Mouse (Mus musculus) T-helper 2 cell (primary cell): Measurements from ENCODE around the gene P4ha1.

Experiments
- in situ Hi-C: fragments of 300-600 bp; cut with MboI, MseI; formaldehyde crosslinking; loops from one replicate; pipeline ENCODE4 v1.15.1; 2025; ENCODE audit warnings: high pct_unique_total_duplicates

The P4ha1 gene

DNA sequence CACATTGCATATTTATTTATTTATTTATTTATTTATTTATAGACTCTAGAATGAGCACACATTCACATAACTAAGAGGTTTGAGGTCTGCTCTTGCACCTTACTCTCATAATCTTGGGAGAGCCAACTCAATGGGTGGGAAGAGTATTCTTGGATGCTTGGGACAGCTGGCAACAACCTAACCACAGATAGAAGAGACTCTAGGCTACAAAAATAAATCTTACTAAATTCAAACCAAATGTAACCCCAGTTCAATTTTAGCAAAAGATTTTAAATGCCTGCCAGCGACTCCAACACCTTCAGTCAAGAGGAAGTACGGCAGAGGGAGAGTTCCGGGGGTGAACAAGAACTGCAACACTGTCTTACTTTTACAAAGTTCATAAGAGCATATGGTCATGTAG is 2.0 kb upstream of the P4ha1 start:
- in situ Hi-C loops, result loop anchor here (5.0 kb wide), 1 partner anchor 99 kb away; the partner anchor contains the start of genes Sept10 and Sowahc

- in situ Hi-C loops, result loop anchor here (5.0 kb wide), 1 partner anchor 100 kb away; the partner anchor contains the start of genes Sept10 and Sowahc
Observed at GRCm38 (mm10) chr10:59322271-59322670, 825 bp upstream of the P4ha1 start.

- in situ Hi-C loops, result loop anchor here (5.0 kb wide), 1 partner anchor 101 kb away; the partner anchor contains the start of genes Sept10 and Sowahc
Observed at GRCm38 (mm10) chr10:59323488-59324161, 529 bp downstream of the P4ha1 start.

DNA sequence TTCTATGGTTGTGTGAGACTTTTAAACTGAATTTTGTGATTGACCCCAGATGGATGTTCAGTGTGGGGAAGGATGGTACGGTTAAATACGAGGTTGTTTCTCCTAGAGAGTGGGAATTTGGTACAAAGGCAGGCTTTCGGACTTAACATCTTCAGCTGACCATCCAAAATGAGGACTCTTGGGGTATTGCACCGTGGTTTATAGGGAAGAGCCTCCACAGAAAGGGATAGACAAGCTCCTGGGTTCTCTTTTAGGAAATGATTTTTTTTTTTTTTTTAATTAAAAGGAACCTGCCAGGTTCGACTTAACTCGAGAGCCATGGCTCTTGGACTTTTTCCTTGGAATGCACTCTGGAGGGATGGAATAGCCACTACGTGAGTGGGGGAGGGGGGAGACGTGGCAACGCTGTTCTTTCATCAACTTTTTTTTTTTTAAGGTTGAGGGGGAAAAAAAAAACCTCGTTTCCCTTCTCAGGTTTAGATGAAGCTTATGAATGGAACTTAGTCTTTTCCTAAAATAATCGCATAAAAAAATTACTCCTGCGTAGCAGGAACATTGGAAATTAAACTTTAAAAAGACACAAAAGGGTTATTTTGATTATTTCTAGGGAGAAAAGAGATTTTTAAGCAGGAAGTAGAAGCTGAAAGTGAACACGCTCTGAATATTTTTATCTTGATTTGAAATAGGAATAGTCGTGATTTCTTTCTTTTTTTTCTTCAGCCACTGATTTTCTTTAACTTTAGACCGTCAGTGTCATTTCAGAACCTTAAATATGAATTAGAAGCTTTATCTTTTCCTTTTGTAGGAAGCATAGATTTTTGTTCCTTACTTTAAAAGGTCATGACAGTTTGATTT is 1.4 kb downstream of the P4ha1 start:
- in situ Hi-C loops, result loop anchor here (5.0 kb wide), 1 partner anchor 102 kb away; the partner anchor contains the start of genes Sept10 and Sowahc

- in situ Hi-C loops, result no loop called here
Observed at GRCm38 (mm10) chr10:59326612-59327315, 3.7 kb downstream of the P4ha1 start.

GRCm38 (mm10) chr10:59327316-59327710 is 4.2 kb downstream of the P4ha1 start:
- in situ Hi-C loops, result no loop called here

- in situ Hi-C loops, result no loop called here
Observed at GRCm38 (mm10) chr10:59331546-59332256, 8.6 kb downstream of the P4ha1 start.

DNA sequence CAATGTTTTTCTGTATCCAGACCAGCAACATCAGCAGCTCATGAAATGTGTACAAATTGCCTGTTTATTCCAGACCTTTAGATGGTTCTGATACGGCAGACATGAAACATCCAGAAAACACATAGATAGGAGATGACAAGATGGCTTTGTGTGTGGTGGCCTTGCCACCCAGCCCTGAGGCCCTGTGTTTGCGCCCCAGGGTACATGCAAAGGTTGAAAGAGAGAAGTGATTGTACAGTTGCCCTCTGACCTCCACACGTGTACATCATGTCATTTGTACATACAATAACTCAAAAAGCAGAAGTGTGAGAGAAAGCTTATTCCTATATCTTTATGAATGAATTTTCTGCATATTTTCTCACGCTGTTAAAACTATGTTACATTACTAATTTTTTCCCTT is 10.3 kb downstream of the P4ha1 start:
- in situ Hi-C loops, result no loop called here

- in situ Hi-C loops, result no loop called here
Observed at GRCm38 (mm10) chr10:59334899-59335798, 12.1 kb downstream of the P4ha1 start.

- in situ Hi-C loops, result no loop called here
Observed at GRCm38 (mm10) chr10:59336124-59336523, 13.0 kb downstream of the P4ha1 start.

GRCm38 (mm10) chr10:59346560-59346959 is 23.5 kb downstream of the P4ha1 start:
- in situ Hi-C loops, result no loop called here

DNA sequence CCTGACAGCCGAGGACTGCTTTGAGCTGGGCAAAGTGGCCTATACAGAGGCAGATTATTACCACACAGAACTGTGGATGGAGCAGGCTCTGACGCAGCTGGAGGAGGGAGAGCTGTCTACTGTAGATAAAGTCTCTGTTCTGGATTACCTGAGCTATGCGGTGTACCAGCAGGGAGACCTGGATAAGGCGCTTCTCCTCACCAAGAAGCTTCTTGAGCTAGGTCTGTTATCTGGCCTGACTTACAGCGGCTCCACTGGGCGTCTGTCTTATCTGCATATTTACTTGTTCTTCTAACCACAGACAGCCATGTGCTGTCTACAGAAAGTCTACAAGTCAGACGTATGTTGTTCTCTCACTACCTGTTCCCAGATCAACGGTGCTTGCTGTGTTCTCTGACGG is 25.1 kb downstream of the P4ha1 start:
- in situ Hi-C loops, result no loop called here

GRCm38 (mm10) chr10:59349536-59349935 is 26.4 kb downstream of the P4ha1 start:
- in situ Hi-C loops, result no loop called here

DNA sequence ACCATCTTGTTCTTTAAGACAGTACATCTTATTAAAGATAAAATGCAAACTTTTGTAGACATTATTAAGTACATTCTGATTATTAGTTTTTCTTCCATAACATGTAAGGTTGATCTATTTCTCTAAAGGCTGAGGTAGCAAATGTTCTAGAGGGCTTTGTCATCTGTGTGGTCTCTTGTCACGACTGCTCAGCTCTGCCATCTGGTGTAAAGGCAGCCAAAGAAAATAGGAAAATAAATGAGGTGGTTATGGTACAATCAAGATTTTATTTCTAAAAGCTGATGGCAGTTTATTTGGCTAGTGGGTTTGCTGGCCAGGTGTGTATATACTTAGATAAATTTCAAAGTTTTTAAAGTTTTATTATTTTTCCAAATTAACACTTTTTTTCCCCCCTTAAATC is 30.0 kb downstream of the P4ha1 start:
- in situ Hi-C loops, result loop anchor here (25.0 kb wide), 1 partner anchor 841 kb away; no protein-coding TSS in a partner anchor

DNA sequence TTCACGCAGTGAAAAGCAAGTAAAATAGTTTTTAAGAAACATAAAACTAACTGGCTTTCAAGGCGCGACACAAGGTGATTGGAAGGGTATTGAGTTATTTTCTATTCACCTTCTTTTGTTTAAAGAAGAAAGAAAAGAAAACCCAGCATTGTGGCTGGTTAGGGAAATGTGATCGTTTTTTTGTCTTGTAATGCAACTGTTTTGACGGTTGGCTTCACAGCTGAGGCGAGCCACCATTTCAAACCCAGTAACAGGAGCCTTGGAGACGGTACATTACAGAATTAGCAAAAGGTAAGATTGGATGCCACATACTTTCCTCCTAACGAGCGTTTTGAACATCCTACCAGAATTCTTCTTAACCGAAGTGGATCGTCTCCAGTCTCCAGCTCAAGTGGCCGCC is 31.0 kb downstream of the P4ha1 start:
- in situ Hi-C loops, result loop anchor here (25.0 kb wide), 1 partner anchor 842 kb away; no protein-coding TSS in a partner anchor

- in situ Hi-C loops, result loop anchor here (25.0 kb wide), 1 partner anchor 843 kb away; no protein-coding TSS in a partner anchor
Observed at GRCm38 (mm10) chr10:59355020-59355419, 31.9 kb downstream of the P4ha1 start.

- in situ Hi-C loops, result loop anchor here (25.0 kb wide), 1 partner anchor 846 kb away; no protein-coding TSS in a partner anchor
Observed at GRCm38 (mm10) chr10:59358744-59359143, 35.6 kb downstream of the P4ha1 start.

DNA sequence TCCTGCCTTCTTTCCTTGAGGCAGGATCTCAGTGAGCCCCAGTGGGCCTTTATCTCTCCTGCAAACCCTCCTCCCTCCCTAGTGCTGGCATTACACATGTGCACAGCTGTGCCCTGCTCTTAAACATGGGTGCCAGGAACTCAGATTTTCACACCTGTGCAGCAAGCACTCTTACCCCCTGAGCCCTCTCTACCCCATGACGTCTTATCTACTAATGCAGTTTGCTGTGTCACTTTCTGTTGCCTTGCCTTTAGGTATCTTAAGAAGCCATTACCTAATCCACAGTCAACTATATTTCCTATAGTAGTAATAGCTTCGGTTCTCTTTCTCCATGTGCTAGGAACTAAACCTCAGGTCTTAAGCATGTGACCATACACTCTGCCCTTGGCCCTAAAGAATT is 40.1 kb downstream of the P4ha1 start:
- in situ Hi-C loops, result loop anchor here (25.0 kb wide), 1 partner anchor 851 kb away; no protein-coding TSS in a partner anchor

- in situ Hi-C loops, result loop anchor here (25.0 kb wide), 1 partner anchor 852 kb away; no protein-coding TSS in a partner anchor
Observed at GRCm38 (mm10) chr10:59364551-59364950, 41.5 kb downstream of the P4ha1 start.
